Mouse (Mus musculus) lung, embryonic 15.5 days (tissue): Measurements from ENCODE around the gene Zyx. TPM values are rescaled to one million over a fixed set of nuclear protein-coding genes. Genes with fewer than 3 reads are reported as not detected.

Experiments used
- polyA plus RNA-seq: library from polyadenylated mRNA; unstranded; fragments of >200 nt; fragmentation: Nextera tagmentation; extraction: Ambion mirVana; gene quantifications from 2 replicates; pipeline ENCODE4 v1.2.1, GENCODE M21; 2015

Gene Zyx
- polyA plus RNA-seq, 1 experiment from 2014 or later = 167 TPM

Other genes with a start within 250 kb of the Zyx start
- gene Tas2r139, start 208.7 kb upstream of the Zyx start, polyA plus RNA-seq = not detected in 2 replicates
- not detected in 2 replicates for gene Tas2r144, start 134.3 kb upstream of the Zyx start, polyA plus RNA-seq
- 43.6 and 46.2 TPM in 2 replicates for gene Gstk1, start 103.7 kb upstream of the Zyx start, polyA plus RNA-seq
- gene Tmem139, start 87.7 kb upstream of the Zyx start, polyA plus RNA-seq = 3.6 and 4.1 TPM in 2 replicates
- gene Casp2, start 84.6 kb upstream of the Zyx start, polyA plus RNA-seq = 73.4 and 73.5 TPM in 2 replicates
- gene Clcn1, start 62.9 kb upstream of the Zyx start, polyA plus RNA-seq = 0.14 and 0.24 TPM in 2 replicates
- gene Fam131b, start 25.0 kb upstream of the Zyx start, polyA plus RNA-seq = 0.06 and 0.14 TPM in 2 replicates
- 14.2 and 16.9 TPM in 2 replicates for gene Epha1, start 23.6 kb downstream of the Zyx start, polyA plus RNA-seq
- not detected in 2 replicates for gene Tas2r143, start 50.6 kb downstream of the Zyx start, polyA plus RNA-seq
- gene Tas2r135, start 55.8 kb downstream of the Zyx start, polyA plus RNA-seq = not detected in 2 replicates
- not detected in 2 replicates for gene Tas2r126, start 84.9 kb downstream of the Zyx start, polyA plus RNA-seq
- gene Olfr458, start 115.6 kb downstream of the Zyx start, polyA plus RNA-seq = not detected in 2 replicates
- gene Olfr457, start 126.7 kb downstream of the Zyx start, polyA plus RNA-seq = not detected in 2 replicates
- gene Olfr456, start 137.6 kb downstream of the Zyx start, polyA plus RNA-seq = 0.15 TPM in 1 of 2 replicates, not detected in the other
- gene Olfr455, start 198.0 kb downstream of the Zyx start, polyA plus RNA-seq = not detected in 2 replicates
- not detected in 2 replicates for gene Tcaf3, start 248.1 kb downstream of the Zyx start, polyA plus RNA-seq